Mouse (Mus musculus): ENCODE measurements around the gene Arpc3. TPM values are rescaled to one million over a fixed set of nuclear protein-coding genes. Genes with fewer than 3 reads are reported as not detected.
"Not testable (repeated sequence)": the region's sequence is repeated elsewhere in the genome, so short reads cannot be mapped to it uniquely, and the experiment has no call there.

Gene Arpc3
- total RNA-seq, 2 experiments from 2014 or later: 225 to 243 TPM

DNA sequence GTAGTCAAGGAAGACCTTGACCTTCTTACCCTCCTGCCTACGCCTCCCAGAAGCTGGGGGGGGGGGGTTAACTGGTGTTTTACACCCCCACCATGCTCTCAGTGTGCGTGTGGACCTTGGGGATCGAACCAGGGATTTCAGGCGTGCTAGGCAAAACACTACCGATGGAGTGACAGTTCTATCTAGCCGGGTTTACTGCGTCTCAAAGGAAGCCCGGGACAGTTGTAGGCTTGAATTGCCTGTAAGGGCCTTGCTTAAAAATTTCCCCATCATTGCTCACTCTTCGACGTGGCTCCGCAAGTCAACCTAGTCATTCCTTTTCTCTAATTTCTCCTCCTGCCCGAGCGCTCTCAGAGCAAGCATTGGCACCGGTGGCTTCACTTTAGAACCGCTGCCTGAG, 31.4 kb downstream of the Arpc3 start:
- intact Hi-C loops (cut with DNase I): loop anchor here (2.0 to 5.0 kb wide), 2 partner anchors 204 to 304 kb away; no protein-coding TSS in a partner anchor

DNA sequence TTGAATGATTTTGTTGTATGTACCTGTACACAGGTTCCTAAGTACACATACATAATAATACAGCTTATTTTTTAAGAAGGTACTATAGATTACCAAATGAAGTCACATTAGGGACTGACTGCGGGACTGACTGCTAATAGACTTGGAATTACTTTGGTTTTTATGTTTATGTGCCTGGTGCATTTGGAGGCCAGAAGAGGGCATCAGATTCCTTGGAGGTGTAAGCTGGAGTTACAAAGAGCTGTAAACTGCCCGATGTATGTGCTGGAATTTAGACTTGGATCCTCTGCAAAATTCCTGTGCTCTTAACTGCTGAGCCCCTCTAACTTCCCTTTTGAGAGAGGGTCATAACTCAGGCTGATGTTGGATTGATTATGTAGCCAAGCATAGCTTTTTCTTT, 33.9 kb downstream of the Arpc3 start:
- intact Hi-C loops (cut with DNase I): no loop called here
- DNase-seq (ENCODE audit: low spot score in 2 of 2): no peak

More for the DNA sequence above, 31.4 kb downstream of the Arpc3 start:
- DNase-seq (ENCODE audit: low spot score in 2 of 2): no peak

- intact Hi-C loops (cut with DNase I): no loop called here
These were observed 38.5 kb downstream of the Arpc3 start for GRCm38 (mm10) chr5:122430036-122430775.

DNA sequence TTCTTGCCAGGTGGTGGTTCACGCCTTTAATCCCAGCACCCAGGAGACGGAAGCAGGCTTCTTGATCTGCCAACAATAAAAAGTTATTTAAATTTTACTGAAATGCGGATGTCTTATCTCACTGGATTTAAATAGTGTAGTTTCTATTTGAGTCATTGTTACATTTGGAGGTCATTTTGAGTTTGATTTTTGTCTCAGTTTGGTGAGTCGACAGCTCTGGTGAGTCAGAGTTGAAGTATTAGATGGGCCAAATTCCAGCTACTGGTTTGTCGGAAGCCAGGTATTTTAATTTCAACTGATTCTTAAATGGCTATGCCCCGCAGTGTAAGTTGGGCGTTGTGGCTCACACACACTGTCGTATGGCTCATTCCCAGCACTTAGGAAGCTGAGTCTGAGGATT, 39.5 kb downstream of the Arpc3 start:
- intact Hi-C loops (cut with DNase I): no loop called here
- no peak for DNase-seq (ENCODE audit: low spot score in 2 of 2)

More at GRCm38 (mm10) chr5:122430036-122430775, 38.5 kb downstream of the Arpc3 start:
- no peak for DNase-seq (ENCODE audit: low spot score in 2 of 2)

DNA sequence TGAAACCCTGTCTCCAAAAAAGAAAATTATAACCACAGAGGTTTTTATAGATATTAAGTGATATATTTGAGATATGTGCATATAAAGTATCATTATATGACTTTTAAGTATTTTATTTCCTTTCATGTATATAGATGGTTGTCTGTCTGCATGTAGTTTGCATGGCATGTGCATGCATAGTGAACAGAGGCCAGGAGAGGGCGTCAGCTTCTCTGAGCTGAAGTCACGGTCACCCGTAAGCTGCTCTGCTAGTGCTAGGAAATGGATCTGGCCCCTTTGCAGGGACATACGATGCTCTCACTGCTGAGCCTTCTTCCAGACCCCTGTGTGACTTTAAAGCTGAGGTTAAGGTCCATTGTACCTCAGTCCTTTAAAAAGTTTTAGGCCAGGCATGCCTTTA, 42.9 kb downstream of the Arpc3 start:
- no peak for DNase-seq (ENCODE audit: low spot score in 2 of 2)
- intact Hi-C loops (cut with DNase I): no loop called here

- no peak for DNase-seq (ENCODE audit: low spot score in 2 of 2)
These were observed 47.9 kb downstream of the Arpc3 start for GRCm38 (mm10) chr5:122439400-122440094.

DNA sequence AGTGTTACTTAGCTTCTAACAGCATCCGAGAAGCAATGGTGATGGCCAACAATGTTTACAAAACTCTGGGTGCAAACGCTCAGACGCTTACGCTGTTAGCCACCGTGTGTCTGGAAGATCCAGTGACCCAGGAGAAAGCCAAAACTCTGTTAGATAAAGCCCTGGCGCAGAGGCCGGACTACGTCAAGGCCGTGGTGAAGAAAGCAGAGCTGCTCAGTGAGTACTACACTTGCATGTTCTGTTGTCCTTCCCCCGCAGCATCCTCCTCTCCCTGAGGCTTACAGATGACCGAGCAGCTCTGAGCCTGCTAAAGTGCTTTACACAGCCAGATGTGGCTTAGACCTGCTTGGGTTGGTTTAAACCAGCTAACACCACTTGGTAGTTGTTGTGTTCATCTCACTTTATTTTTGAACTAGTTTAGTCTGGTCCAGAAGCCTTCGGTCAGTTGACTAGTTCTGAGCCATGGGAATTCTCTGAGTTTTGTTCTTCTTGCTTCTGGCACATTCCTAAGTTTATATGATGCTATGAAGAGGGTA, 48.5 kb downstream of the Arpc3 start:
- DNase-seq (ENCODE audit: low spot score in 2 of 2): no peak
- intact Hi-C loops (cut with DNase I): no loop called here

More at GRCm38 (mm10) chr5:122439400-122440094, 47.9 kb downstream of the Arpc3 start:
- intact Hi-C loops (cut with DNase I): no loop called here

DNA sequence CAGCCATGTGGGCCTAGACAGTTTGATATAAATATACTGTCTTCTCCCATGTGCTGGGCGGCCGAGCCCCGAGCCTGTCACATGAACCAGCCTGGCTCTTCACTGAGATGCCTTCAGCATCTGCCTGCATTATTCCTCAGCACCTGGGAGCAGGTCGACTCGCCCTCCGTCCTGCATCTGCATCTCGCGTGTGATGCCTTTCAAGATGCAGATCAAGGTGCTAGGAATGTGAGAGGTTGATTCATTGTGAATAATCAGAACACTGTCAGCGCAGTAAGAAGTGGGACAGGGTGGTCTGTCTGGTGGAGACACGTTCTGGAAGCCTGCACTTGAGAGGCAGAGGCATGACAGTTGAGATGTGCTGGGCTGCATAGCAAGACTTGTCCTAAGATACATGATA, 52.8 kb downstream of the Arpc3 start:
- intact Hi-C loops (cut with DNase I): no loop called here

GRCm38 (mm10) chr5:122445051-122445610, 53.5 kb downstream of the Arpc3 start:
- no peak for DNase-seq (ENCODE audit: low spot score in 2 of 2)
- intact Hi-C loops (cut with DNase I): no loop called here

More for the DNA sequence above, 52.8 kb downstream of the Arpc3 start:
- DNase-seq (ENCODE audit: low spot score in 2 of 2): no peak

DNA sequence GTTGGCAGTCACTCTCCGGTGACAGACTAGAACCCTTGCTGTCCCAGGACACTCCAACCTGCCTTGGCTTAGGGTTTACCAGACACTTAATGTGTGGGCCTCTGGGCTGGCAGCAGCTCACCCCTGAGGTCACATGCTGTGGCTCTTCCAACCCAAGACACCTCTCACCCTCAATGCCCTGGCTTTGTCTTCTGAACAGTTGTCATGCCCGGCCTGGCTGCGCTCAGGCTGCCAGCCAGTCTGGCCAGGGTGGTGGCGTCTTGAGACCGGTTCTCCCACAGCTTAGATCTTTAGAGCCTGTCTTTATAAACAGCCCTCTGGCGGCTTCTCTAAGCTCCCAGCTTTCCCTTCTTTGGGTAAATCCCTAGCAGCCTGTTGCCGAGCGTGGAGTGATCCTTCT, 56.2 kb downstream of the Arpc3 start:
- intact Hi-C loops (cut with DNase I): no loop called here
- DNase-seq (ENCODE audit: low spot score in 2 of 2): peak in 1 of 2 experiments; percentile 24

GRCm38 (mm10) chr5:122448869-122449268, 57.2 kb downstream of the Arpc3 start:
- intact Hi-C loops (cut with DNase I): no loop called here
- DNase-seq (ENCODE audit: low spot score in 2 of 2): no peak

DNA sequence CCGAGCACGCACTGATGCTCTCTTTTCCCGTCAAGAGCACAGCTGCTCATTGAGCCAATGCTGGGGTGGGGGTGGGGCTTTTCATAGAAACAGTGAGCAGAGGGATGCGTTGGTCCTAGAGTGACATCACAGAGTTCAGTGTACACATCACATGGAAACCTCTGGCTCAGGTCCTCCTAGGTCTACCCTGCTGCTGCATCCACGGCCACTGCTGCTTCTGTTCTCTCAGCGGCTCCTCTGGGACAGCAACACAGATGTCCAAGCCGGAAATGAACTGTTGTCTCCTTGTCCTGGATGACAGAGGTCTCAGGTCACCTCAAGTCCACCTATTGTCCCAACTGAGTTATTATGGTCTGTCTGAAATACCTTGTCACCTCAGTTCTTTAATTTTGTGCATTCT, 58.3 kb downstream of the Arpc3 start:
- intact Hi-C loops (cut with DNase I): no loop called here
- DNase-seq (ENCODE audit: low spot score in 2 of 2): no peak

- DNase-seq (ENCODE audit: low spot score in 2 of 2): no peak
- intact Hi-C loops (cut with DNase I): no loop called here
These were observed 59.2 kb downstream of the Arpc3 start for GRCm38 (mm10) chr5:122450913-122451317.

GRCm38 (mm10) chr5:122451324-122451723, 59.6 kb downstream of the Arpc3 start:
- intact Hi-C loops (cut with DNase I): no loop called here
- DNase-seq (ENCODE audit: low spot score in 2 of 2): no peak

DNA sequence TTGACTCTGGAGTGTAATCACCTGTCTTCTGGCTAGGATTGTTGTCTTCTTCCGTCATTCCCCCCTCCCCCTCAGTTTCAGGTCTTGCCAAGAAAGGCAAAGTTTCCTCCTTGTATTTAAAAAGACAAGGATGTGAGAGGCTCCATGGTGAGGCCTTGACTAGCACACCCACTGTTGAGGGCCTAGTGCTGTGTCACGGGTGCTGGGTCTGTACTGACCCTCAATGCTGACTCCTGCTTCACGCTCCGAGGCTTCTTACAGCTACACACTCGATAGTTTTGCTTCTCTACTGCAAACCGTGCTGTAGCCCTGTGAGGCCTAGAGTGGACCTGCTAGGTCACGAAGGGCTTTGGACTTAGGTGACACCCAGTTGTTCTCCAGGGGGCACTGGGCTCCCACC, 60.5 kb downstream of the Arpc3 start:
- DNase-seq (ENCODE audit: low spot score in 2 of 2): no peak
- intact Hi-C loops (cut with DNase I): no loop called here

DNA sequence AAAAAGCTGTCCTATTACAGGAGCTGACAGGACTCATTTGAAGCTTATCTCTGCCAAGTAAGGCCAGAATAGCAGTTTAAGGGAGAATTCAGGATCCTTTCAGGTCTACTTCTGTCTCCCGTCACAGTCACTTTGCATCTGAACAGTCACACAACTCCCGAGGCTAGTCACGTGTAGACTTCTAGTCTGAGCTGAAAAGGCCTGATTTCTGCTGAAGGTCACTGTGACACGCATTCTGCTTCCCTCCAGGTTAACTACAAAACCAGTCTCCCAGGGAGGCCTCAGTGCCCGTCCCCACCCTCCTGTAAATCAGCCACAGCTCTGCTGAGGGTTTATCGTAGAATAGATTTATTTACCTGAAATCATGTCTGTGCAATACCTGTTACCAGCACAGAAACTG, 61.5 kb downstream of the Arpc3 start:
- DNase-seq (ENCODE audit: low spot score in 2 of 2): no peak
- intact Hi-C loops (cut with DNase I): no loop called here

GRCm38 (mm10) chr5:122454442-122454841, 62.8 kb downstream of the Arpc3 start:
- DNase-seq (ENCODE audit: low spot score in 2 of 2): no peak
- intact Hi-C loops (cut with DNase I): no loop called here

DNA sequence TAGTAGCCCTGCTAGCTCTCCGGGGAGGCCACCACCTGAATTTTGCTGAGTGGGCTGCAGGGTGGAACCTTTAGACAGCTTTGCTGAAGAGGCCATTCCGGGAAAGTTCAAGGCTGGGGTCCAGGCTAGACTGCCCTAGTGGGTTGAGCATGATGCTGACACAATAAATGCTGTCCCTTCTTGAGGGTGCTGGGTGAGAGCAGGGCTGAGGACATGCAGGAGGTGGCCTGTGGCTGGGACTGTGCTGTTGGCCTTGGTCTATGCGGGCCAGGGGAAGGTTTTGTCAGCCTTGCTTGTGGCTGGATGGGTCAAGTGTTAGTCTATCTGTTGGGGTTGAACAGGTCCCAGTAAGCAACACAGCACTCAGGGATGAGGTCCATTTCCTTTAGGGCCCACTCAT, 63.2 kb downstream of the Arpc3 start:
- DNase-seq (ENCODE audit: low spot score in 2 of 2): no peak
- intact Hi-C loops (cut with DNase I): no loop called here

- no peak for DNase-seq (ENCODE audit: low spot score in 2 of 2)
- intact Hi-C loops (cut with DNase I): no loop called here
These were observed 63.9 kb downstream of the Arpc3 start for GRCm38 (mm10) chr5:122455584-122455983.

DNA sequence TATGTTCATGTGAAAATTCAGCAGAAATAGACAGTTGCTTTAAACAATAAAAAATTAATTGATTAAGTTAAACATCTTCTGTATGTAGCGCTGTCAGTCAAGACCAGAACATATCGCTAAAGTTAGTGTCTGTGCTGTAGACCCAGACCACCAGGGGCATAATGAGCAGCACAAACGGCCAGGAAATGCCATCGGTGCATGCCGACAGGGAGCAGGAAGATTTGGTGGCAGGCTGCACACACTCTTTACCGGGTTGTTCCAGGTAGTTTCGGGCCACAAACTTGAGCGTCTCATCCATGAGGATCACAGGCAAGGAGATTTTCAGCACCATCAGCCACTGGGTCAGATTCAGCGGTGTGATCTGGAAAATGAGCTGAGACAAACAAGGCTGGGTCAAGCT, 65.4 kb downstream of the Arpc3 start:
- DNase-seq (ENCODE audit: low spot score in 2 of 2); intact Hi-C loops (cut with DNase I): not testable (repeated sequence)
